22 mouse cellular contexts compared by ENCODE assay signal in genomic region chr16:85130861-85131556, GRCm38 (mm10). TPM values are rescaled to one million over a fixed set of nuclear protein-coding genes. Genes with fewer than 3 reads are reported as not detected.
DNase-seq lines count a peak whose midpoint lies in the region; ATAC-seq and TF ChIP-seq lines count a peak whose summit lies in the region.
"Had no signal": no experiment of that assay in that cellular context is flagged by ENCODE, and none has a peak within 500 bp of the region (broad histone marks: within the 10 kb centered on the region; RNA-seq: fewer than 3 reads in every experiment).

No protein-coding gene starts in this region.

- no peak overlapping the region for H3K9ac ChIP-seq in liver, postnatal 0 days (replicated peaks)
- H3K9ac ChIP-seq in liver, embryonic 11.5 days (ENCODE audit: low read depth, low read length), result no peak overlapping the region
- H3K9ac ChIP-seq in stomach, embryonic 16.5 days (ENCODE audit: low read length), result no peak overlapping the region
- H3K9ac ChIP-seq: forebrain, postnatal 0 days; midbrain, embryonic 13.5 days; neural tube, embryonic 13.5 days had no signal

- TF ChIP-seq EP300 in liver, postnatal 0 days (IDR thresholded peaks at IDR 0.05; ENCODE audit: low read depth), result no peak

- H3K4me3 ChIP-seq in liver, postnatal 0 days (ENCODE audit: low read depth, low read length), result no peak overlapping the region
- no peak overlapping the region for H3K4me3 ChIP-seq in embryonic facial prominence, embryonic 10.5 days
- H3K4me3 ChIP-seq in liver, embryonic 11.5 days (ENCODE audit: low read depth, low read length), result no peak overlapping the region
- no peak overlapping the region for H3K4me3 ChIP-seq in stomach, embryonic 16.5 days (replicated peaks; ENCODE audit: low read length)
- H3K4me3 ChIP-seq: hindbrain, embryonic 10.5 days; layer of hippocampus, adult 2 months; midbrain, embryonic 13.5 days; neural tube, embryonic 13.5 days had no signal

- H3K4me2 ChIP-seq in liver, postnatal 0 days (ENCODE audit: low read depth, low read length), result no peak overlapping the region
- no peak overlapping the region for H3K4me2 ChIP-seq in liver, embryonic 11.5 days
- H3K4me2 ChIP-seq in stomach, embryonic 16.5 days (ENCODE audit: low read depth, low read length), result no peak overlapping the region
- H3K4me2 ChIP-seq: midbrain, embryonic 13.5 days; neural tube, embryonic 13.5 days had no signal

- no peaks in the 10 kb centered on the region for H3K36me3 ChIP-seq in liver, postnatal 0 days (replicated peaks; ENCODE audit: insufficient read depth, low read length)
- 0 out of 2 replicates have a peak, but pooled peaks cover 6% of the 10 kb centered on the region for H3K36me3 ChIP-seq in embryonic facial prominence, embryonic 10.5 days (replicated peaks)
- H3K36me3 ChIP-seq in liver, embryonic 11.5 days (ENCODE audit: control insufficient read depth, insufficient read depth, low read length), result no peaks in the 10 kb centered on the region
- no peaks in the 10 kb centered on the region for H3K36me3 ChIP-seq in stomach, embryonic 16.5 days (ENCODE audit: control insufficient read depth, insufficient read depth, low read length)
- H3K36me3 ChIP-seq: neural tube, embryonic 13.5 days had no signal

- H3K27ac ChIP-seq in liver, postnatal 0 days (ENCODE audit: low read depth), result no peak overlapping the region
- 0 out of 2 replicates have a peak overlapping the region, but pooled peaks have one; percentile 19 for H3K27ac ChIP-seq in embryonic facial prominence, embryonic 10.5 days (replicated peaks)
- H3K27ac ChIP-seq in liver, embryonic 11.5 days (ENCODE audit: low read depth, low read length), result no peak overlapping the region
- H3K27ac ChIP-seq in stomach, embryonic 16.5 days (ENCODE audit: low read length), result peak overlapping the region; percentile 26; the same call in 1 of the 2 replicates
- H3K27ac ChIP-seq: hindbrain, embryonic 10.5 days; hindbrain, postnatal 0 days; layer of hippocampus, adult 2 months; midbrain, embryonic 13.5 days; neural tube, embryonic 13.5 days had no signal

- TF ChIP-seq CTCF in liver, postnatal 0 days (IDR thresholded peaks at IDR 0.05; ENCODE audit: low read depth), result no peak

- peak; percentile 49 for DNase-seq in liver
- no peak for DNase-seq in liver, postnatal 0 days
- no peak for DNase-seq in embryonic facial prominence, embryonic 10.5 days (ENCODE audit: low spot score)
- DNase-seq in liver, embryonic 11.5 days (ENCODE audit: low spot score), result no peak
- DNase-seq in spleen, postnatal 14 days (ENCODE audit: low spot score in 2 of 2), result no peak
- no peak for DNase-seq in left cerebral cortex, adult 8-10 months (ENCODE audit: low spot score in 2 of 2)
- DNase-seq: adrenal gland, postnatal 14 days; cerebellum, postnatal 10 days; forebrain, postnatal 0 days; gastrocnemius, postnatal 36 days; kidney, adult 18-20 months; kidney, postnatal 14 days; layer of hippocampus, postnatal 36 days; thymus, adult 18-20 months had no signal

- WGBS in liver, postnatal 0 days (ENCODE audit: insufficient replicate concordance), result 82% methylated on average over 7 of the region's 7 CpGs
- 90% methylated on average over 7 of the region's 7 CpGs for WGBS in embryonic facial prominence, embryonic 10.5 days
- WGBS in liver, embryonic 11.5 days, result 80% methylated on average over 7 of the region's 7 CpGs
- 85% methylated on average over 7 of the region's 7 CpGs for WGBS in stomach, embryonic 16.5 days

- ATAC-seq in liver, postnatal 0 days, result no peak
- ATAC-seq in liver, embryonic 11.5 days (replicated peaks; ENCODE audit: low FRiP score), result 0 out of 2 replicates have a peak, but pooled peaks have one; percentile 51
- ATAC-seq in stomach, embryonic 16.5 days (ENCODE audit: insufficient read depth, low FRiP score), result no peak
- ATAC-seq: activated CD4-positive, CD25-positive, alpha-beta regulatory T cell, adult 4 months; forebrain, postnatal 0 days; hindbrain, postnatal 0 days; midbrain, embryonic 13.5 days; Patski had no signal

- H3K9me3 ChIP-seq in liver, postnatal 0 days (ENCODE audit: low read length), result no peaks in the 10 kb centered on the region
- H3K9me3 ChIP-seq in embryonic facial prominence, embryonic 10.5 days, result no peaks in the 10 kb centered on the region
- H3K9me3 ChIP-seq in liver, embryonic 11.5 days (ENCODE audit: control insufficient read depth, low read length), result no peaks in the 10 kb centered on the region
- H3K9me3 ChIP-seq in stomach, embryonic 16.5 days (replicated peaks; ENCODE audit: control insufficient read depth, low read length), result no peaks in the 10 kb centered on the region
- H3K9me3 ChIP-seq: hindbrain, embryonic 10.5 days; midbrain, embryonic 13.5 days; neural tube, embryonic 13.5 days had no signal

- H3K27me3 ChIP-seq in liver, postnatal 0 days (ENCODE audit: insufficient read depth, low read length), result no peaks in the 10 kb centered on the region
- H3K27me3 ChIP-seq in embryonic facial prominence, embryonic 10.5 days (replicated peaks; ENCODE audit: low read depth, poor library complexity, severe bottlenecking), result no peaks in the 10 kb centered on the region
- H3K27me3 ChIP-seq in liver, embryonic 11.5 days (replicated peaks; ENCODE audit: control insufficient read depth, insufficient read depth, low read length), result no peaks in the 10 kb centered on the region
- no peaks in the 10 kb centered on the region for H3K27me3 ChIP-seq in stomach, embryonic 16.5 days (ENCODE audit: control insufficient read depth, insufficient read depth, low read length)
- H3K27me3 ChIP-seq: midbrain, embryonic 13.5 days; neural tube, embryonic 13.5 days; Patski had no signal

- H3K4me1 ChIP-seq in liver, postnatal 0 days (ENCODE audit: insufficient read depth), result peaks cover 18% of the 10 kb centered on the region
- peaks cover 82% of the 10 kb centered on the region for H3K4me1 ChIP-seq in embryonic facial prominence, embryonic 10.5 days
- peaks cover 13% of the 10 kb centered on the region for H3K4me1 ChIP-seq in liver, embryonic 11.5 days (replicated peaks; ENCODE audit: control insufficient read depth, insufficient read depth, low read length)
- H3K4me1 ChIP-seq in stomach, embryonic 16.5 days (ENCODE audit: control insufficient read depth, insufficient read depth, low read length), result peaks cover 41% of the 10 kb centered on the region

RNA-seq across cellular contexts. Expression of gene App, which starts 42.6 kb away (rescaled TPM):
- 29.0 and 31.3 TPM in 2 replicates for polyA plus RNA-seq in liver, postnatal 0 days (2015; fragmentation: Nextera tagmentation; extraction: Ambion mirVana)
- polyA plus RNA-seq in embryonic facial prominence, embryonic 10.5 days (2016; fragmentation: Nextera tagmentation; extraction: Ambion mirVana), result 116 TPM in 2 replicates
- polyA plus RNA-seq in liver, embryonic 11.5 days (2014; fragmentation: Nextera tagmentation; extraction: Ambion mirVana), result 37.8 and 44.5 TPM in 2 replicates
- 193 and 198 TPM in 2 replicates for polyA plus RNA-seq in stomach, embryonic 16.5 days (2015; fragmentation: Nextera tagmentation; extraction: Ambion mirVana)
- 1,000 to 10,000 TPM; 1,370 to 1,422 (median 1,398) TPM for total RNA-seq in left cerebral cortex, adult 8-10 months (2022)

Comparison
In these comparisons a context has a peak if more than half of its experiments do, and no peak if none do; other contexts are left out.
1. H3K27ac ChIP-seq: peak in embryonic facial prominence, embryonic 10.5 days (single experiment) and stomach, embryonic 16.5 days (single experiment); none in liver, postnatal 0 days (single experiment) and liver, embryonic 11.5 days (single experiment).